Mouse (Mus musculus): Measurements from ENCODE around the gene Scn3a. TPM values are rescaled to one million over a fixed set of nuclear protein-coding genes. Genes with fewer than 3 reads are reported as not detected.
A peak's percentile ranks its signal among the peaks of the same experiment; 100 is the strongest.

Scn3a gene
- polyA plus RNA-seq, 1 experiment from 2014 or later: 1.3 TPM

DNA sequence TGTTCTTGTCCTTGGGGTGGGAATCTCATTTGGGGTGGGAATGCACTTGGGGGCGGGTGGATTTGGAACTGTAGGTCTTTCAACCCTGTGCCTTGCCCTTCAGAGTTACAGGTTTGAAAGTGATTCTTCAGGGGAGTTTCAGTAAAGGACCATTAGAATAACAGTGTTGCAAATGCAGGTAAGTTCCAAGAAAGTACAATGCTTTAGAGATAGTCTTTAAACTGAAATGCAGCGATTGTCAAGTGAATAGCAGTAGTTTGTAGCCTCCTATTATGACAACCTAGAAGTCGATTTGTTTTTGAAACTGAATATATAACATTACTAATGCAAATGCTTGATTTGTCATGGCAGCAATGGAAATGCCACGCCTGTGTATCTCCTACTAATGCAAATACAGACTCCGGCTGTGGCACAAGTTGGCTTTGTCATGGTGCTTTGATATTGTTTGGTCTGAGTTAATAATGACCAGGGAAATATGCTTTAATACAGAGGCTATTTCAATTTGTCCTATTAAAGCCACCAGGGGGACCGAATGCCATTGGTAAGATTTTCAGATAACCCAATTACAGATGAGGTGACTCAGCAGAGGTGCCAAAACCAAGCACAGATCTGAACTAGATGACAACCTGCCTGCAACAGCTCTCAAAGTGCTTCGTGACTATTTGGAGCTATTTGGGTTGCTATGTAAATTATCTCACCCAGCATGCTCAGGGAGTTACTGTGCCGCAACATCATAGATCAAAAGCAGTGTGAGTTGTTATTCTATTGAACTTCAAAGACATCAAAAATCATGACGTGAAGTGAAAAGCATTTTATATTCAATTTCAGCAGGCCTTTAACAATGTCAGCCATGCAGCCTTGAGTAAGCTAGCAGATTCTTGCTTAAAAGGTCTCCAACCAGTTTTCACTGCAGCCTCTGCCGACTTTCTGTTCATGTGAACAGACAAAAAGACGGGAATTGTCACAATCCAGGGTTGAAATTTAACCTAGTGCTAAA is 145.9 kb downstream of the Scn3a start:
- WGBS: 56% methylated on average over 11 of the region's 11 CpGs
- no peaks in the 10 kb centered on the region for H3K36me3 ChIP-seq (ENCODE audit: control insufficient read depth, insufficient read depth, low read length)
- H3K4me2 ChIP-seq (ENCODE audit: low read depth, low read length): no peak overlapping the region
- H3K27ac ChIP-seq (ENCODE audit: low read length): no peak overlapping the region
- no peak overlapping the region for H3K9ac ChIP-seq (ENCODE audit: low read length)
- no peak overlapping the region for H3K4me3 ChIP-seq (replicated peaks; ENCODE audit: low read length)
- no peaks in the 10 kb centered on the region for H3K27me3 ChIP-seq (ENCODE audit: control insufficient read depth, insufficient read depth, low read length)
- no peaks in the 10 kb centered on the region for H3K9me3 ChIP-seq (replicated peaks; ENCODE audit: control insufficient read depth, low read length)
- ATAC-seq (ENCODE audit: insufficient read depth, low FRiP score): no peak
- H3K4me1 ChIP-seq (ENCODE audit: control insufficient read depth, insufficient read depth, low read length): no peaks in the 10 kb centered on the region

DNA sequence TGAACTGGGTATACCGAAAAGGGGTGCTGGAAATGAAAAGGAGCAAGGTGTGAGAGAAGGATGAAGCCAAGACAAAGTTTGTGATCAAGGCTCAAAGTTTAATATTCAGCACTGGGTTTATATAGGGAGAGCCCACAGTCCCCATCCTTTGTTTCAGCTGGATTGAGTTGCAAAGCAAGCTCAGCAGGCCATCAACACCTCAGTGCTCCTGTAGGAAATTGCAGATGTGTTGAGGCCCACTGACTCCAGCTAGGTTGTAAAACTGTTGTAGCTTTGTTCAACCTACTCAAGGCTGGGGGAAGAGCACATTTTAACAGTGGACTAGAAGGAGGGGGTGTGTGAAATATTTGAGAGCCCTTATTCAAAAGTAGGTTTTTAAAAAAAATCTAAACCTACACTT is 148.8 kb downstream of the Scn3a start:
- Histone ChIP-seq H3K9me3 (replicated peaks; ENCODE audit: control insufficient read depth, low read length) (no peaks in the 10 kb centered on the region), H3K4me2 (ENCODE audit: low read depth, low read length) (no peak overlapping the region), H3K4me1 (ENCODE audit: control insufficient read depth, insufficient read depth, low read length) (peaks cover 9% of the 10 kb centered on the region), H3K4me3 (replicated peaks; ENCODE audit: low read length) (no peak overlapping the region), H3K9ac (ENCODE audit: low read length) (no peak overlapping the region), H3K27ac (ENCODE audit: low read length) (no peak overlapping the region), H3K27me3 (ENCODE audit: control insufficient read depth, insufficient read depth, low read length) (no peaks in the 10 kb centered on the region), H3K36me3 (ENCODE audit: control insufficient read depth, insufficient read depth, low read length) (no peaks in the 10 kb centered on the region)
- WGBS: 53% methylated on average over 1 of the region's 1 CpGs
- no peak for ATAC-seq (ENCODE audit: insufficient read depth, low FRiP score)

DNA sequence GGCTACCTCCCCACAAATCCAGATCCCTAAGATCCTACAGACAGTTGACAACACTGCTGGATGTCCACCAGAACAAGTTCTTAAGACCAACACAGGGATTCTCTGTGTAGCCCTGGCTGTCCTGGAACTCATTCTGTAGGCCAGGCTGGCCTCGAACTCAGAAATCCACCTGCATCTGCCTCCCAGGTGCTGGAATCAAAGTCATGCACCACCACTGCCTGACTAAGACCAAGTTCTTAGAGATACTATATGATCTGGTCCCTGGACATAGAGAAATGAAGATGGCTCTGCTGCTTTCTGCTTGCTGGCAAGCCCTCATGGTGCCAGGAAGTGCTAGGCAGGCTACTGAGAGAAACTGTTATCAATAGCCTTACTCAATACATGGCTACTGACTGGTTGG is 150.9 kb downstream of the Scn3a start:
- Histone ChIP-seq H3K27ac (ENCODE audit: low read length) (no peak overlapping the region), H3K4me2 (ENCODE audit: low read depth, low read length) (no peak overlapping the region), H3K4me3 (replicated peaks; ENCODE audit: low read length) (no peak overlapping the region), H3K9ac (ENCODE audit: low read length) (no peak overlapping the region), H3K36me3 (ENCODE audit: control insufficient read depth, insufficient read depth, low read length) (no peaks in the 10 kb centered on the region), H3K9me3 (replicated peaks; ENCODE audit: control insufficient read depth, low read length) (no peaks in the 10 kb centered on the region), H3K4me1 (ENCODE audit: control insufficient read depth, insufficient read depth, low read length) (peaks cover 9% of the 10 kb centered on the region), H3K27me3 (ENCODE audit: control insufficient read depth, insufficient read depth, low read length) (no peaks in the 10 kb centered on the region)
- ATAC-seq (ENCODE audit: insufficient read depth, low FRiP score): no peak
- 97% methylated on average over 1 of the region's 1 CpGs for WGBS

DNA sequence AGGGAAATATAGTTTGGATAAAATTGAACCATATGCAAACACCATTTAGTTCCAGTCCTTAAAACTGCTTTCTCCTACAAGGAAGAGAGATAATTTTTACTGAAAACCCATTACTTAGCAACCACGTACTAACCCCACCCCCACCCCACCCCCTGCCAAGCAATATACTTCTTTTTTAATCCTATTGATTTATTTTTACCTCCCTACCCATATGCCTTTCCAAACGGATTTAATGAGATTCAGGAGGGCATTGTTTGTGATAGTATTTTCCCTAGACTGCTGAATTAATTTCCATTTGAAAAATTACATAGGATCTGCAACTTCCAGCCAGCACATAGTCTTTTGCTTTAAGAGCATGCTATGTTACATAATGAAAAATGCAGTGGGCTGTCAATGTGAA is 152.1 kb downstream of the Scn3a start:
- no peak for ATAC-seq (ENCODE audit: insufficient read depth, low FRiP score)
- Histone ChIP-seq H3K4me1 (ENCODE audit: control insufficient read depth, insufficient read depth, low read length) (peaks cover 9% of the 10 kb centered on the region), H3K36me3 (ENCODE audit: control insufficient read depth, insufficient read depth, low read length) (no peaks in the 10 kb centered on the region), H3K4me2 (ENCODE audit: low read depth, low read length) (peak overlapping the region; percentile 71; the same call in 1 of the 2 replicates), H3K4me3 (replicated peaks; ENCODE audit: low read length) (no peak overlapping the region), H3K9me3 (replicated peaks; ENCODE audit: control insufficient read depth, low read length) (no peaks in the 10 kb centered on the region), H3K9ac (ENCODE audit: low read length) (no peak overlapping the region), H3K27me3 (ENCODE audit: control insufficient read depth, insufficient read depth, low read length) (no peaks in the 10 kb centered on the region), H3K27ac (ENCODE audit: low read length) (no peak overlapping the region)
- 9% methylated on average over 2 of the region's 2 CpGs for WGBS

DNA sequence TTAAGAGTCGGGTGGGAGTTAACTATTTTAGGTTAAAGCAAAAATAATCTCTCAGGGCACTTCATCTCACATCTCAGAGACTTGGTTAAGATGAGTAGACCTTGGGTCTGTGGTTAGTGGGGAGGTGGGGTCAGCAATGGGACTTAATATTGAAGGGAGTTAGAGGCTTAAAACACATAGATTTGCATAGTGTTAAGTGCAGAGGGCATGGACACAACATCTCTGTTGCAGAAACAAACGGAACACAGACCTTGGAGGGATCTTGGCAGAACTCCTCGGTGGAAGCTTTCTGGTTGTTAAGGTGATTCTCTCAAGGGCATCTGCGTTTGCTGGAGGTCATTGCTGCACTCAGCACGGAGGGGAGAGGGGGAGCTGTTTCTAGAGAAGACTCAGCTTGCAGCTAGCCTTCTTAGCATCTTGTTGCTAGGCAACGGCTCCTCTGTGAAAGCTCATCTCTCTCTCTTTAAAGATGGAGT is 152.6 kb downstream of the Scn3a start:
- WGBS: 4% methylated on average over 6 of the region's 6 CpGs
- no peaks in the 10 kb centered on the region for H3K9me3 ChIP-seq (replicated peaks; ENCODE audit: control insufficient read depth, low read length)
- H3K9ac ChIP-seq (ENCODE audit: low read length): no peak overlapping the region
- H3K4me1 ChIP-seq (ENCODE audit: control insufficient read depth, insufficient read depth, low read length): peaks cover 9% of the 10 kb centered on the region
- ATAC-seq (ENCODE audit: insufficient read depth, low FRiP score): no peak; the same call in 1 of the 2 replicates
- no peaks in the 10 kb centered on the region for H3K36me3 ChIP-seq (ENCODE audit: control insufficient read depth, insufficient read depth, low read length)
- no peak overlapping the region for H3K27ac ChIP-seq (ENCODE audit: low read length)
- H3K4me3 ChIP-seq (replicated peaks; ENCODE audit: low read length): peak overlapping the region; percentile 4; the same call in 1 of the 2 replicates
- no peaks in the 10 kb centered on the region for H3K27me3 ChIP-seq (ENCODE audit: control insufficient read depth, insufficient read depth, low read length)
- H3K4me2 ChIP-seq (ENCODE audit: low read depth, low read length): peak overlapping the region; percentile 71

GRCm38 (mm10) chr2:65414237-65414636 is 153.2 kb downstream of the Scn3a start:
- peak overlapping the region; percentile 41 for H3K4me3 ChIP-seq (replicated peaks; ENCODE audit: low read length)
- 0% methylated on average over 7 of the region's 7 CpGs for WGBS
- H3K27ac ChIP-seq (ENCODE audit: low read length): no peak overlapping the region
- ATAC-seq (ENCODE audit: insufficient read depth, low FRiP score): peak; percentile 92
- no peaks in the 10 kb centered on the region for H3K27me3 ChIP-seq (ENCODE audit: control insufficient read depth, insufficient read depth, low read length)
- no peaks in the 10 kb centered on the region for H3K36me3 ChIP-seq (ENCODE audit: control insufficient read depth, insufficient read depth, low read length)
- H3K4me2 ChIP-seq (ENCODE audit: low read depth, low read length): peak overlapping the region; percentile 71
- H3K9ac ChIP-seq (ENCODE audit: low read length): peak overlapping the region; percentile 58
- no peaks in the 10 kb centered on the region for H3K9me3 ChIP-seq (replicated peaks; ENCODE audit: control insufficient read depth, low read length)
- peaks cover 9% of the 10 kb centered on the region for H3K4me1 ChIP-seq (ENCODE audit: control insufficient read depth, insufficient read depth, low read length)

DNA sequence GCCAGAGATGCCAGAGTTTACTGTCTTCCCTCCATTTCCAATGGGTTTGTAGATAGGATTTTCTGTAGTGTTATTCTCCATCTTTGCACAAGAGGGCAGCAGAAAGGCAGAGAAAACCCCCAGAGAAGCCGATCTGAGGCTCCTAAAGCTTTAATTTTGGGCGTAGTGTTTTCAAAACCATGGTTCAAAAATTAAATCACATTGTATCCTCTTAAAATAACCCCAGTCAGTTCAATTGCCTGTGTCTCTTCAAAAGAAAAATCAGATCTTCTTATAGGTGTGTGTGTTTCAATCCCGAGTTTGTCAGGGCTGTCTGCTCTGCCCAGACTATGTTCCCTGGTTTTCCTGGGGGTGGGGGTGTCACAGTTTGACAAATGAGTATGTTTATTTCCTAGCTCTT is 153.7 kb downstream of the Scn3a start:
- H3K27me3 ChIP-seq (ENCODE audit: control insufficient read depth, insufficient read depth, low read length): no peaks in the 10 kb centered on the region
- H3K4me3 ChIP-seq (replicated peaks; ENCODE audit: low read length): peak overlapping the region; percentile 41
- ATAC-seq (ENCODE audit: insufficient read depth, low FRiP score): peak; percentile 59; the same call in 1 of the 2 replicates
- H3K9me3 ChIP-seq (replicated peaks; ENCODE audit: control insufficient read depth, low read length): no peaks in the 10 kb centered on the region
- 0% methylated on average over 3 of the region's 3 CpGs for WGBS
- peak overlapping the region; percentile 71 for H3K4me2 ChIP-seq (ENCODE audit: low read depth, low read length)
- H3K27ac ChIP-seq (ENCODE audit: low read length): 0 out of 2 replicates have a peak overlapping the region, but pooled peaks have one; percentile 35
- no peak overlapping the region for H3K9ac ChIP-seq (ENCODE audit: low read length)
- peaks cover 9% of the 10 kb centered on the region for H3K4me1 ChIP-seq (ENCODE audit: control insufficient read depth, insufficient read depth, low read length)
- no peaks in the 10 kb centered on the region for H3K36me3 ChIP-seq (ENCODE audit: control insufficient read depth, insufficient read depth, low read length)

Other genes starting within 250 kb of the Scn3a start
- 0.40 and 0.62 TPM in 2 replicates for gene Slc38a11, start 203.6 kb downstream of the Scn3a start, polyA plus RNA-seq (2015; fragmentation: Nextera tagmentation; extraction: Ambion mirVana)
- gene Scn2a, start 53.1 kb upstream of the Scn3a start, polyA plus RNA-seq (2015; fragmentation: Nextera tagmentation; extraction: Ambion mirVana): 3.3 and 3.7 TPM in 2 replicates